Mouse (Mus musculus): ENCODE data around the gene Pcgf3. TPM values are rescaled to one million over a fixed set of nuclear protein-coding genes. Genes with fewer than 3 reads are reported as not detected.
"Not testable (repeated sequence)": the region's sequence is repeated elsewhere in the genome, so short reads cannot be mapped to it uniquely, and the experiment has no call there.

The Pcgf3 gene
- polyA plus RNA-seq, 1 experiment from 2014 or later: 19.5 TPM

- WGBS: 69% methylated on average over 7 of the region's 7 CpGs
- ATAC-seq (ENCODE audit: insufficient number of reproducible peaks, low FRiP score, low TSS enrichment, low read depth): no peak
- 0 out of 2 replicates have a peak, but pooled peaks cover 4% of the 10 kb centered on the region for H3K4me1 ChIP-seq
- H3K9me3 ChIP-seq (replicated peaks): no peaks in the 10 kb centered on the region
- no peak overlapping the region for H3K27ac ChIP-seq (replicated peaks)
- H3K9ac ChIP-seq: no peak overlapping the region
- no peak overlapping the region for H3K4me2 ChIP-seq (replicated peaks)
- H3K27me3 ChIP-seq: no peaks in the 10 kb centered on the region
- H3K36me3 ChIP-seq: peaks cover 27% of the 10 kb centered on the region
- no peak overlapping the region for H3K4me3 ChIP-seq (replicated peaks)
These were observed 8.6 kb downstream of the Pcgf3 start for GRCm38 (mm10) chr5:108469617-108470016.

GRCm38 (mm10) chr5:108473737-108474136 lies 12.7 kb downstream of the Pcgf3 start:
- 88% methylated on average over 4 of the region's 4 CpGs for WGBS
- Histone ChIP-seq H3K27ac (replicated peaks) (no peak overlapping the region), H3K4me2 (replicated peaks) (no peak overlapping the region), H3K9me3 (replicated peaks) (no peaks in the 10 kb centered on the region), H3K9ac (no peak overlapping the region), H3K4me1 (no peaks in the 10 kb centered on the region), H3K4me3 (replicated peaks) (no peak overlapping the region), H3K36me3 (peaks cover 67% of the 10 kb centered on the region), H3K27me3 (no peaks in the 10 kb centered on the region)
- ATAC-seq (ENCODE audit: insufficient number of reproducible peaks, low FRiP score, low TSS enrichment, low read depth): no peak

GRCm38 (mm10) chr5:108475977-108476376 lies 14.9 kb downstream of the Pcgf3 start:
- no peak overlapping the region for H3K4me2 ChIP-seq (replicated peaks)
- no peak overlapping the region for H3K9ac ChIP-seq
- H3K36me3 ChIP-seq: peaks cover 71% of the 10 kb centered on the region
- ATAC-seq (ENCODE audit: insufficient number of reproducible peaks, low FRiP score, low TSS enrichment, low read depth): no peak
- 88% methylated on average over 3 of the region's 3 CpGs for WGBS
- H3K4me1 ChIP-seq: no peaks in the 10 kb centered on the region
- H3K4me3 ChIP-seq (replicated peaks): no peak overlapping the region
- no peak overlapping the region for H3K27ac ChIP-seq (replicated peaks)
- no peaks in the 10 kb centered on the region for H3K9me3 ChIP-seq (replicated peaks)
- no peaks in the 10 kb centered on the region for H3K27me3 ChIP-seq

- peaks cover 52% of the 10 kb centered on the region for H3K36me3 ChIP-seq
- no peaks in the 10 kb centered on the region for H3K4me1 ChIP-seq
- no peak overlapping the region for H3K9ac ChIP-seq
- ATAC-seq (ENCODE audit: insufficient number of reproducible peaks, low FRiP score, low TSS enrichment, low read depth): peak; percentile 24; the same call in 1 of the 2 replicates
- no peaks in the 10 kb centered on the region for H3K27me3 ChIP-seq
- WGBS: 91% methylated on average over 6 of the region's 6 CpGs
- no peaks in the 10 kb centered on the region for H3K9me3 ChIP-seq (replicated peaks)
- no peak overlapping the region for H3K27ac ChIP-seq (replicated peaks)
- no peak overlapping the region for H3K4me3 ChIP-seq (replicated peaks)
- no peak overlapping the region for H3K4me2 ChIP-seq (replicated peaks)
These were observed 22.0 kb downstream of the Pcgf3 start for GRCm38 (mm10) chr5:108483006-108483405.

GRCm38 (mm10) chr5:108485239-108485638 lies 24.2 kb downstream of the Pcgf3 start:
- Histone ChIP-seq H3K9me3 (replicated peaks) (no peaks in the 10 kb centered on the region), H3K27ac (replicated peaks) (no peak overlapping the region), H3K4me3 (replicated peaks) (no peak overlapping the region), H3K4me2 (replicated peaks) (no peak overlapping the region), H3K27me3 (no peaks in the 10 kb centered on the region), H3K9ac (no peak overlapping the region), H3K36me3 (peaks cover 61% of the 10 kb centered on the region), H3K4me1 (no peaks in the 10 kb centered on the region)
- ATAC-seq (ENCODE audit: insufficient number of reproducible peaks, low FRiP score, low TSS enrichment, low read depth): no peak
- 97% methylated on average over 2 of the region's 2 CpGs for WGBS

- not testable (repeated sequence) for H3K27ac ChIP-seq (replicated peaks); H3K27me3 ChIP-seq; H3K9ac ChIP-seq; H3K9me3 ChIP-seq (replicated peaks); H3K4me2 ChIP-seq (replicated peaks); ATAC-seq (ENCODE audit: insufficient number of reproducible peaks, low FRiP score, low TSS enrichment, low read depth); H3K4me1 ChIP-seq; H3K4me3 ChIP-seq (replicated peaks)
- H3K36me3 ChIP-seq: peaks cover 66% of the 10 kb centered on the region
- 92% methylated on average over 5 of the region's 5 CpGs for WGBS
These were observed 25.1 kb downstream of the Pcgf3 start for GRCm38 (mm10) chr5:108486148-108486547.

- no peak overlapping the region for H3K27ac ChIP-seq (replicated peaks)
- peaks cover 82% of the 10 kb centered on the region for H3K36me3 ChIP-seq
- no peaks in the 10 kb centered on the region for H3K9me3 ChIP-seq (replicated peaks)
- no peak overlapping the region for H3K4me3 ChIP-seq (replicated peaks)
- H3K4me2 ChIP-seq (replicated peaks): no peak overlapping the region
- no peaks in the 10 kb centered on the region for H3K27me3 ChIP-seq
- no peaks in the 10 kb centered on the region for H3K4me1 ChIP-seq
- no peak overlapping the region for H3K9ac ChIP-seq
- WGBS: 91% methylated on average over 1 of the region's 1 CpGs
- ATAC-seq (ENCODE audit: insufficient number of reproducible peaks, low FRiP score, low TSS enrichment, low read depth): no peak
These were observed 40.5 kb downstream of the Pcgf3 start for GRCm38 (mm10) chr5:108501573-108501972.

GRCm38 (mm10) chr5:108502286-108502685 lies 41.3 kb downstream of the Pcgf3 start:
- Histone ChIP-seq H3K4me3 (replicated peaks) (no peak overlapping the region), H3K36me3 (peaks cover 76% of the 10 kb centered on the region), H3K27me3 (no peaks in the 10 kb centered on the region), H3K4me2 (replicated peaks) (no peak overlapping the region), H3K9me3 (replicated peaks) (no peaks in the 10 kb centered on the region), H3K27ac (replicated peaks) (no peak overlapping the region), H3K9ac (no peak overlapping the region), H3K4me1 (no peaks in the 10 kb centered on the region)
- ATAC-seq (ENCODE audit: insufficient number of reproducible peaks, low FRiP score, low TSS enrichment, low read depth): no peak
- 91% methylated on average over 18 of the region's 18 CpGs for WGBS

GRCm38 (mm10) chr5:108515581-108516361 lies 54.7 kb downstream of the Pcgf3 start:
- no peaks in the 10 kb centered on the region for H3K4me1 ChIP-seq
- WGBS: 70% methylated on average over 6 of the region's 6 CpGs
- H3K27me3 ChIP-seq: no peaks in the 10 kb centered on the region
- no peaks in the 10 kb centered on the region for H3K36me3 ChIP-seq
- no peak overlapping the region for H3K4me3 ChIP-seq (replicated peaks)
- no peak overlapping the region for H3K27ac ChIP-seq (replicated peaks)
- ATAC-seq (ENCODE audit: insufficient number of reproducible peaks, low FRiP score, low TSS enrichment, low read depth): no peak
- no peak overlapping the region for H3K4me2 ChIP-seq (replicated peaks)
- no peak overlapping the region for H3K9ac ChIP-seq
- H3K9me3 ChIP-seq (replicated peaks): no peaks in the 10 kb centered on the region

GRCm38 (mm10) chr5:108516655-108517054 lies 55.6 kb downstream of the Pcgf3 start:
- ATAC-seq (ENCODE audit: insufficient number of reproducible peaks, low FRiP score, low TSS enrichment, low read depth): no peak

GRCm38 (mm10) chr5:108518106-108518885 lies 57.3 kb downstream of the Pcgf3 start:
- Histone ChIP-seq H3K4me1 (no peaks in the 10 kb centered on the region), H3K4me3 (replicated peaks) (no peak overlapping the region), H3K27me3 (no peaks in the 10 kb centered on the region), H3K36me3 (no peaks in the 10 kb centered on the region), H3K9ac (no peak overlapping the region), H3K4me2 (replicated peaks) (no peak overlapping the region), H3K27ac (replicated peaks) (no peak overlapping the region), H3K9me3 (replicated peaks) (no peaks in the 10 kb centered on the region)
- ATAC-seq (ENCODE audit: insufficient number of reproducible peaks, low FRiP score, low TSS enrichment, low read depth): no peak
- WGBS: 74% methylated on average over 9 of the region's 9 CpGs

More at GRCm38 (mm10) chr5:108516655-108517054, 55.6 kb downstream of the Pcgf3 start:
- no peaks in the 10 kb centered on the region for H3K27me3 ChIP-seq
- no peaks in the 10 kb centered on the region for H3K36me3 ChIP-seq
- H3K9me3 ChIP-seq (replicated peaks): no peaks in the 10 kb centered on the region
- 92% methylated on average over 3 of the region's 3 CpGs for WGBS
- no peak overlapping the region for H3K27ac ChIP-seq (replicated peaks)
- H3K4me3 ChIP-seq (replicated peaks): no peak overlapping the region
- H3K4me1 ChIP-seq: no peaks in the 10 kb centered on the region
- H3K4me2 ChIP-seq (replicated peaks): no peak overlapping the region
- H3K9ac ChIP-seq: no peak overlapping the region
